Mouse (Mus musculus): ENCODE measurements around the gene Clec2d. TPM values are rescaled to one million over a fixed set of nuclear protein-coding genes. Genes with fewer than 3 reads are reported as not detected.
"Not testable (repeated sequence)": the region's sequence is repeated elsewhere in the genome, so short reads cannot be mapped to it uniquely, and the experiment has no call there.

Clec2d gene
- total RNA-seq, 1 experiment from 2014 or later, result 86.4 TPM

GRCm38 (mm10) chr6:129187200-129187651 is 6.8 kb downstream of the Clec2d start:
- DNase-seq, result no peak

- not testable (repeated sequence) for DNase-seq
These were observed 7.4 kb downstream of the Clec2d start for GRCm38 (mm10) chr6:129187816-129188215.

GRCm38 (mm10) chr6:129193431-129193830 is 13.0 kb downstream of the Clec2d start:
- DNase-seq, result no peak

- DNase-seq, result not testable (repeated sequence)
These were observed 19.7 kb downstream of the Clec2d start for GRCm38 (mm10) chr6:129200066-129200465.

DNA sequence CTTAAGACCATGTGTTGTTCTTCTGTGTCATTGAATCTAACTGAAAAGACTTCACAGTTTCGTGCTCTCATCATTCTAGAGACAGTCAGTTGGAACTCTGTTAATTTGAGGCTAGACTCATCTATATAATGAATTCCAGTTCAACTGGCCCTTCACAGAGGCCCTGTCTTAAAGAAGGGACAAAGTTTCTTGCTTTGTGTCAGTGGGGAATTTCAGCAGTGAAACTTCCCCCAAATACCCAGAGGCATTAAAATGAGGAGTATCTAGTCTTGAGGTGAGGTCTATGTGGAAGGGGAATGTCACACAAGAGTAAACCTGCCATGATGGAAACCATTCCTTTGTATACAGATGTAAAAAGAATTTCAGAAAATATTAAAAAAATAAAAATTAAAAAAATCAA is 21.9 kb downstream of the Clec2d start:
- no peak for DNase-seq

DNA sequence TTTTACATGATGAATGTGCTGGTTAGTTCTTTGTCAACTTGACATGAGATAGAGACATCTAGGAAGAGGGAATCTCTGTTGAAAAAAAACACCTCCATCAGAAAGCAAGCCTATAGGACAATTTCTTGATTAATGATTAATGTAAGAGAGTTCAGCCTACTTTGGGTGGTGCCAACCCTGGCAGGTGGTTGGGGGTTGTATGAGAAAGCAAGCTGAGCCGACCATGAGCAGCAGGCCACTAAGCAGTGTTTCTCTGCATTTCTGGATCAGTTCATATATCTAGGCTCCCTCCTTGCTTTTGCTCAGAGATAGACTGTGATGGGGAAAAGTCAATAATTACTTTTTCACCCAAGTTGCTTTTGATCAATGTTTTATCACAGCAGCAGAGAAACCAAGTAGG is 23.9 kb downstream of the Clec2d start:
- DNase-seq, result no peak

GRCm38 (mm10) chr6:129204838-129205237 is 24.4 kb downstream of the Clec2d start:
- no peak for DNase-seq

- DNase-seq, result no peak
These were observed 28.6 kb downstream of the Clec2d start for GRCm38 (mm10) chr6:129208891-129209519.

GRCm38 (mm10) chr6:129209785-129210446 is 29.5 kb downstream of the Clec2d start:
- DNase-seq, result no peak

DNA sequence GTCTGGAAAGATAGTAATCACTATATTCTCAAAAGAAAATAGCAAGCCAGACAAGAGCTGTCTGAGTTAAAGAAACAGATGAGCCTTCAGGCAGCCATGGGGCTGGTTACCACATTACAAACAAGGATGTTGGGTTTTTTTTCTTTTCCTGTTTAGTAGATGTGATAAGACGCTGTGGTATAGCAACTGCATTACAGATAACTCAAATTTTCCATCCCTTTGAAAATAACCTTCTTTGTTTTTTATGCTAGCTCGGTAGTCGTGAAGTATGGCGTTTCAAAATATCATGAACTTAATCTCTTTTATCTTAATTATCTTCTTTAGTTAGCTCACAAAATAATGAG is 30.0 kb downstream of the Clec2d start:
- DNase-seq, result no peak

- no peak for DNase-seq
These were observed 32.2 kb downstream of the Clec2d start for GRCm38 (mm10) chr6:129212421-129213195.

DNA sequence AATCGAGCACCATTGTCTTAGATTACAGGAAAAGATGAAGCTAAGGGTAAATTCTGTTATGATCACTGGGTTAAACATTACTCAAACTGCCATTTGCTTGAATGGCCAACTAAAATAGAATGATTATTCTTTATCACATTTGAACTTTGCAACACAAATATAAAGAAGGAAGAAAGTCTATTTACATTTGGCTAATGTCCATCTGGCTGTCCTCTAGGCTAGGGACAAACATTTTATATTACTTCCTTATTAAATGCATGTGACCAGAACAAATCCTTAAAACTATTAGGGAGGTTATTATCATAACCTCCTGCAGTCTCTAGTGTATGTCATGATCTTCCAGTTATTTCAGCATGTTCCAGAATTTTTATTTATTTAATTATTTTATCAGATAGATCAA is 33.1 kb downstream of the Clec2d start:
- no peak for DNase-seq

DNA sequence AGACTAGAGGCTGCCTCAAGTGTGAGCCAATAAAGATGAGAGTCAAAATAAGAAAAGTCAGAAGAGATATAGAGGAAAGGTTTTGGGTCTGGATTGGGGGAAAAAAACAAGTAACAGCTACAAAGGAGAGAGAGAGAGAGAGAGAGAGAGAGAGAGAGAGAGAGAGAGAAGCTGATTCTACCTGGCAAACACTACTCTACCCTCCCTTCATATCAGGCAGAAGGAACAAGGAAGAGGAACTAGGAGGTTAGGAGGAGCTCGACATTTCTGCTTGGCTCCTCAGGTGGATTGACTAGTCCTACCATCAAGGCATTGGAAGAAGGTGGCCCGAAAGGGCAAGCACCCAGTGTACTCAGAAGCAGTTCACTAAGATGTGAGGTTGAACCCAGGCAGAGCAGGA is 33.8 kb downstream of the Clec2d start:
- DNase-seq, result no peak

GRCm38 (mm10) chr6:129215053-129215452 is 34.6 kb downstream of the Clec2d start:
- DNase-seq, result no peak

GRCm38 (mm10) chr6:129215886-129216637 is 35.6 kb downstream of the Clec2d start:
- no peak for DNase-seq

- no peak for DNase-seq
These were observed 36.4 kb downstream of the Clec2d start for GRCm38 (mm10) chr6:129216721-129217230.

GRCm38 (mm10) chr6:129218191-129218696 is 37.8 kb downstream of the Clec2d start:
- DNase-seq, result no peak

GRCm38 (mm10) chr6:129219897-129220517 is 39.6 kb downstream of the Clec2d start:
- no peak for DNase-seq

- DNase-seq, result no peak
These were observed 40.6 kb downstream of the Clec2d start for GRCm38 (mm10) chr6:129221053-129221452.

DNA sequence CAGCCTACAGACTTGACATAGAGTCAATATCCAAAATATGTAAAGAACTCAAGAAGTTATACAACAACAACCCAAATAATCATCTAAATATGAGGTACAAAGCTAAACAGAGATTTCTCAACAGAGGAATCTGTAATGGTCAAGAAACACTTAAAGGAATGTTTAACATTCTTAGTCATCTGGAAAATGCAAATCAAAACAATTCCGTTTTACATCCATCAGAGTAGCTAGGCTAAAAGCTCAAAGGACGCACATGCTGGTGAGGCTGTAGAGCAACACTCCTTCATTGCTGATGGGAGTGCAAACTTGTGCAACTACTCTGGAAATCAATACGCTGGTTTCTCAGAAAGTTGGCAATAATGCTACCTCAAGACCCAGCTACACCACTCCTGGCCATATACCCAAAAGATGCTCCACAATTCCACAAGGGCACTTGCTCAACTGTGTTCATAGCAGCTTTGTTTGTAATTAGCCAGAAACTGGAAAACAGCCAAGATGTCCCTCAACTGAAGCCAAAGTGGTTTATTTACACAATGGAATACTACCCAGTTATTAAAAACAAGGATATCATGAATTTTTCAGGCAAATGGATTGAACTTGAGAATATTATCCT is 41.9 kb downstream of the Clec2d start:
- DNase-seq, result no peak

DNA sequence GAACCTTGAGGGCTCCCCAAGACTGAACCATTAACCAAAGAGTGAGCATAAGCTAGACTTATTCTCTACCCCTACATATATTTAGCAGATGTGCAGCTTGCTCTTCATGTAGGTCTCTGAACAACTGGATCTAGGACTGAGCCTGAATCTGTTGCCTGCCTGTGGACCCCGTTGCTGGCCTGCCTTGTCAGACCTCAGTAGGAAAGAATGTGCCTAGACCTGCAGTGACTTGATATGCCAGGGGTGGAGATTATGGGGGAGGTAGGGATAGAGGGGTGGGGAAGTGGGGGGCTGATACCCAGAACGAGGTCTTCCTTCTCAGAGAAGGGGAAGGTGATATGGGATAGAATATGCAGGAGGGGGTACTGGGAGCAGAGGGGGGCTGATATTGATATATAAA is 43.2 kb downstream of the Clec2d start:
- no peak for DNase-seq
